In the genomic region with DNA sequence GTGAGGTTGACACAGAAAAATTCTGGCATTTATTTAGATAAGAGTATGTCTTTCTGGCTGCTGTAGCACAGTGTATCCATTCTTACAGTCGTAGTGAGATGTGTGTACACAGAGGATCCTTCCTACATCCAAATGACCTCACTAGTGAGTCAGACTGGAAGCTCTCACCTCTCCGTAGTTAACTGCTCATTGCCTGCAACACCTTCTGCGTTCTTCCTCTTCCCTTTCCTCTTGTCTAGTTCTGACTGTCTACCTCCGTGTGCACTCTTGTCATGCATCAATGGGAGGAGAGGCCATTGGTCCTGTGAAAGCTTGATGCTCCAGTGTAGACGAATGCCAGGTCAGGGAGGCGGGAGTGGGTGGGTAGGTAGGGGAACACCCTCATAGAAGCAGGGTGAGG, we compare ENCODE assay signal across 27 mouse cellular contexts.
"Had no signal": no experiment of that assay in that cellular context is flagged by ENCODE, and none has a peak within 500 bp of the region (broad histone marks: within the 10 kb centered on the region; RNA-seq: fewer than 3 reads in every experiment).

No protein-coding gene starts in this region.

- H3K36me3 ChIP-seq: embryonic facial prominence, embryonic 10.5 days; embryonic facial prominence, embryonic 12.5 days; embryonic facial prominence, embryonic 13.5 days; embryonic facial prominence, embryonic 15.5 days; forebrain, embryonic 10.5 days; forebrain, embryonic 12.5 days; forebrain, embryonic 15.5 days had no signal

- H3K9ac ChIP-seq: embryonic facial prominence, embryonic 12.5 days; embryonic facial prominence, embryonic 13.5 days; embryonic facial prominence, embryonic 15.5 days; forebrain, embryonic 12.5 days; forebrain, embryonic 13.5 days; forebrain, embryonic 15.5 days; forebrain, postnatal 0 days had no signal

- H3K4me1 ChIP-seq: embryonic facial prominence, embryonic 15.5 days; forebrain, embryonic 13.5 days; forebrain, embryonic 15.5 days had no signal

- H3K4me2 ChIP-seq: embryonic facial prominence, embryonic 12.5 days; embryonic facial prominence, embryonic 13.5 days; embryonic facial prominence, embryonic 15.5 days; forebrain, embryonic 12.5 days; forebrain, embryonic 13.5 days; forebrain, embryonic 15.5 days had no signal

- DNase-seq: cerebellum, adult 9-10 months; cerebellum, adult 9-11 months; cerebellum, postnatal 10 days; cerebellum, postnatal 14 days; cerebellum, postnatal 25 days; cerebellum, postnatal 36 days; embryo, embryonic 11 days; forebrain, postnatal 0 days; gastrocnemius, adult 2 months; gastrocnemius, postnatal 10 days; gastrocnemius, postnatal 14 days; gastrocnemius, postnatal 25 days; gastrocnemius, postnatal 36 days; heart, adult 11 months; heart, adult 18-20 months; heart, adult 2 months had no signal

- H3K27ac ChIP-seq: embryonic facial prominence, embryonic 10.5 days; embryonic facial prominence, embryonic 12.5 days; embryonic facial prominence, embryonic 13.5 days; embryonic facial prominence, embryonic 15.5 days; forebrain, embryonic 10.5 days; forebrain, embryonic 12.5 days; forebrain, embryonic 13.5 days; forebrain, embryonic 15.5 days; gastrocnemius, adult 2 months; heart, adult 2 months had no signal

- H3K4me3 ChIP-seq: embryonic facial prominence, embryonic 10.5 days; embryonic facial prominence, embryonic 12.5 days; embryonic facial prominence, embryonic 13.5 days; embryonic facial prominence, embryonic 15.5 days; erythroblast, embryonic 14.5 days; forebrain, embryonic 10.5 days; forebrain, embryonic 12.5 days; forebrain, embryonic 13.5 days; forebrain, embryonic 15.5 days; gastrocnemius, adult 2 months; heart, adult 2 months had no signal

- ATAC-seq: forebrain, embryonic 13.5 days; forebrain, embryonic 14.5 days; forebrain, embryonic 15.5 days; forebrain, embryonic 16.5 days; forebrain, postnatal 0 days had no signal

- H3K9me3 ChIP-seq: embryonic facial prominence, embryonic 10.5 days; embryonic facial prominence, embryonic 12.5 days; embryonic facial prominence, embryonic 13.5 days; embryonic facial prominence, embryonic 15.5 days; forebrain, embryonic 10.5 days; forebrain, embryonic 12.5 days; forebrain, embryonic 13.5 days; forebrain, embryonic 15.5 days had no signal

- H3K27me3 ChIP-seq: embryonic facial prominence, embryonic 12.5 days; embryonic facial prominence, embryonic 13.5 days; embryonic facial prominence, embryonic 15.5 days had no signal
